Mouse (Mus musculus): Measurements from ENCODE around the gene Irx1. TPM values are rescaled to one million over a fixed set of nuclear protein-coding genes. Genes with fewer than 3 reads are reported as not detected.

Gene Irx1
- polyA plus RNA-seq (2015; fragmentation: Nextera tagmentation; extraction: Ambion mirVana): 2.9 and 3.8 TPM in 2 replicates

- H3K36me3 ChIP-seq: no peaks in the 10 kb centered on the region
- peak within 1 kb of the TSS; percentile 74 for H3K27ac ChIP-seq (replicated peaks)
- peak within 1 kb of the TSS; percentile 70 for H3K4me2 ChIP-seq
- peak; percentile 61 for ATAC-seq (ENCODE audit: low read depth)
- WGBS: under 1% methylated on average over 95 of the region's 100 CpGs
- peaks cover 97% of the 10 kb centered on the region for H3K27me3 ChIP-seq
- peaks cover 66% of the 10 kb centered on the region for H3K4me1 ChIP-seq (replicated peaks)
- no peaks in the 10 kb centered on the region for H3K9me3 ChIP-seq
- H3K4me3 ChIP-seq: peak within 1 kb of the TSS; percentile 52
- H3K9ac ChIP-seq: peak within 1 kb of the TSS; percentile 79
Observed at GRCm38 (mm10) chr13:71963356-71964351, at the start of gene Irx1. Irx1 (minus strand) TSS chr13:71963723.

- Histone ChIP-seq H3K9me3 (no peaks in the 10 kb centered on the region), H3K36me3 (no peaks in the 10 kb centered on the region), H3K4me3 (no peak overlapping the region), H3K27ac (replicated peaks) (no peak overlapping the region), H3K27me3 (peaks cover 71% of the 10 kb centered on the region), H3K9ac (no peak overlapping the region), H3K4me1 (replicated peaks) (no peaks in the 10 kb centered on the region), H3K4me2 (no peak overlapping the region)
- ATAC-seq (ENCODE audit: low read depth): no peak
- 76% methylated on average over 5 of the region's 5 CpGs for WGBS
Observed at GRCm38 (mm10) chr13:71979932-71980655, 16.6 kb upstream of the Irx1 start.

DNA sequence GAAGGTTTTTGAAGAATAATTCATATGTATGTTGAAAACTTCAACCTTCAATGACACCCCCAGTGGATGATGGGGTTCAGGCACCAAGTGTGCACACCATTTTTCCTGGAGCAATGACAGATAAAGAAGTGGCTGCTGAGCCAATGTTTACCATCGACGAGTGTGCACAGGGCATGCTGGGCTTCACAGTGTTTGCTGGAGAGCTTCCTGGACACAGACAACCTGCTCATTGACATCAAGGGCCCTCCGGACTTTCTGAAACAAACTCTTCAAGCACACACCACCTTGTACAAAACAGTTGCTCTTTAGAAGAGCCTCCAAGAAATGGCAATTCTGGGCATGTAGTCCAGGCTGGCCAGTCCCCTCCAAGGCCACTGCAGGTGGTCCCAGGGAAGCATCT is 12.2 kb upstream of the Irx1 start:
- Histone ChIP-seq H3K9me3 (no peaks in the 10 kb centered on the region), H3K4me1 (replicated peaks) (no peaks in the 10 kb centered on the region), H3K4me3 (no peak overlapping the region), H3K9ac (no peak overlapping the region), H3K27ac (replicated peaks) (no peak overlapping the region), H3K27me3 (peaks cover 74% of the 10 kb centered on the region), H3K4me2 (no peak overlapping the region), H3K36me3 (no peaks in the 10 kb centered on the region)
- no peak for ATAC-seq (ENCODE audit: low read depth)
- 89% methylated on average over 3 of the region's 3 CpGs for WGBS

DNA sequence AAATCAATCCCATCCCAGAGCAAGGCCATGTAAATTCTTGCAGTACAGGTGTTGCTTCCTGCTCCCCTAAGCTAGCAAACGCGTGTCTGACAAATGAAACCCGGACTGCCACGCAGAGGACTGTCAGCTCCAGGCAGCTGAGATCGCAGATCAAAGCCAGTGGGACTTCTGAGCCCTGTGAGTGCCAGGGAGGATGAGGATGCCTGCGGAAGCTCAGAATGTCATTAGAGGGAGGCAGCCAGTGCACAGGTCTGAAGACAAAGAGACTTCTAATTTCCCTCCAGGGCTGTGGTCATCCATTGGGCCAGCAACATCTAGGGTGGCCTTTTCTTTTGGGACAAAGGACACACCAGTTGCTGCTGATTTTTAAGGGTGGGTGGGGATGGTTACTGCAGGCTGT is 4.8 kb upstream of the Irx1 start:
- Histone ChIP-seq H3K4me2 (peak overlapping the region; percentile 31), H3K4me3 (no peak overlapping the region), H3K27ac (replicated peaks) (no peak overlapping the region), H3K4me1 (replicated peaks) (peaks cover 28% of the 10 kb centered on the region), H3K9me3 (no peaks in the 10 kb centered on the region), H3K36me3 (no peaks in the 10 kb centered on the region), H3K9ac (peak overlapping the region; percentile 22; the same call in 1 of the 2 replicates), H3K27me3 (peaks cover 97% of the 10 kb centered on the region)
- WGBS: under 1% methylated on average over 6 of the region's 6 CpGs
- ATAC-seq (ENCODE audit: low read depth): no peak

DNA sequence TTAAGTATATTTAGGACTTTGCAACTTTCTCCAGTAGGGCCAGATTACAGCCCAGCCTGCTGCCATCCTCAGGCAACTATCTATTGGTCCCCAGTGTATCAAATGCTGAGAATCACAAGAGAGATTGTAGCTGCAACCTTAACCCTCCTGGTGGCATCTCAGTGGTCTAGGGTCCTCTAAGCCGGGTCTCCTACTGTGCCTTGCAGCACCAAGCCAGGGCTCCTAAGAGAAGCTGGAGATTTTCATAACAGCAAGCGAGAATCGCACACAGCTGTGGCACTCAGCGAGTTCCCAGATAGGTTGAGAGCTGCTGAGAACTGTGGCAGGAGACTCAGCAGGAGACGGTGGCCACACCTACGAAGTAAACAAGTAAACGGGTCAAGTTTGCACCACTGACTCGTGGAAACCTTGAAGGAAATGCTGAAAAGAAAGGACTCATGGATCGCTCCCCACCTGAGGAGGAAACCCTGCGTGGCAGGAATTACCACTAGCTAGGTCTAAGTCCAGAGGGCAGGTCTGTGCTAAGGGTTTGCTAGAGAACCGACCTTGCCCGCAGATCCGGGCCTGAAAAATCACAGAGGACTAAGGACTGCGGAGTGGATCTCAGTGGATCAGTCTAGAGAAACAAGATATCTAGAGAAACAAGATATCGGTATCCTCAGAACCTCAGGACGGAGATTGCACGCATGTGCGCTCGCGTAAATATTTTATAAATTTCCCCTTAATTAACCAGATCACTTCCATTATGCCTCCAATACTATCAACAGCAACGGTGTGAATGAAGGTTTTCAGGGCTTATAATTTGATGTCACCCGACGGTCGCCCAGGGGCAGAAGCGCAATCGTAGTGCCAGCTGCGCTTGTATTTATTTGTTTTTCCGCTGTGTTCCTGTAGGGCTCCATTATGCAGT is 4.1 kb upstream of the Irx1 start:
- H3K9ac ChIP-seq: no peak overlapping the region
- H3K4me1 ChIP-seq (replicated peaks): peaks cover 35% of the 10 kb centered on the region
- H3K27ac ChIP-seq (replicated peaks): no peak overlapping the region
- WGBS: 2% methylated on average over 28 of the region's 28 CpGs
- no peak for ATAC-seq (ENCODE audit: low read depth)
- H3K4me2 ChIP-seq: peak overlapping the region; percentile 31
- H3K36me3 ChIP-seq: no peaks in the 10 kb centered on the region
- H3K9me3 ChIP-seq: no peaks in the 10 kb centered on the region
- H3K27me3 ChIP-seq: peaks cover 97% of the 10 kb centered on the region
- no peak overlapping the region for H3K4me3 ChIP-seq

- no peak for ATAC-seq (ENCODE audit: low read depth)
- 29% methylated on average over 2 of the region's 2 CpGs for WGBS
Observed at GRCm38 (mm10) chr13:71966631-71967030, 3.1 kb upstream of the Irx1 start.

GRCm38 (mm10) chr13:71964366-71964765 is 843 bp upstream of the Irx1 start:
- ATAC-seq (ENCODE audit: low read depth): no peak
- Histone ChIP-seq H3K4me1 (replicated peaks) (peaks cover 59% of the 10 kb centered on the region), H3K27ac (replicated peaks) (no peak overlapping the region), H3K9ac (no peak overlapping the region), H3K27me3 (peaks cover 97% of the 10 kb centered on the region), H3K4me2 (peak overlapping the region; percentile 70), H3K4me3 (peak overlapping the region; percentile 52), H3K36me3 (no peaks in the 10 kb centered on the region), H3K9me3 (no peaks in the 10 kb centered on the region)
- WGBS: 4% methylated on average over 13 of the region's 13 CpGs

More at GRCm38 (mm10) chr13:71966631-71967030, 3.1 kb upstream of the Irx1 start:
- H3K9me3 ChIP-seq: no peaks in the 10 kb centered on the region
- H3K4me3 ChIP-seq: no peak overlapping the region
- H3K9ac ChIP-seq: no peak overlapping the region
- no peaks in the 10 kb centered on the region for H3K36me3 ChIP-seq
- no peak overlapping the region for H3K27ac ChIP-seq (replicated peaks)
- H3K27me3 ChIP-seq: peaks cover 97% of the 10 kb centered on the region
- H3K4me2 ChIP-seq: no peak overlapping the region
- H3K4me1 ChIP-seq (replicated peaks): peaks cover 43% of the 10 kb centered on the region

DNA sequence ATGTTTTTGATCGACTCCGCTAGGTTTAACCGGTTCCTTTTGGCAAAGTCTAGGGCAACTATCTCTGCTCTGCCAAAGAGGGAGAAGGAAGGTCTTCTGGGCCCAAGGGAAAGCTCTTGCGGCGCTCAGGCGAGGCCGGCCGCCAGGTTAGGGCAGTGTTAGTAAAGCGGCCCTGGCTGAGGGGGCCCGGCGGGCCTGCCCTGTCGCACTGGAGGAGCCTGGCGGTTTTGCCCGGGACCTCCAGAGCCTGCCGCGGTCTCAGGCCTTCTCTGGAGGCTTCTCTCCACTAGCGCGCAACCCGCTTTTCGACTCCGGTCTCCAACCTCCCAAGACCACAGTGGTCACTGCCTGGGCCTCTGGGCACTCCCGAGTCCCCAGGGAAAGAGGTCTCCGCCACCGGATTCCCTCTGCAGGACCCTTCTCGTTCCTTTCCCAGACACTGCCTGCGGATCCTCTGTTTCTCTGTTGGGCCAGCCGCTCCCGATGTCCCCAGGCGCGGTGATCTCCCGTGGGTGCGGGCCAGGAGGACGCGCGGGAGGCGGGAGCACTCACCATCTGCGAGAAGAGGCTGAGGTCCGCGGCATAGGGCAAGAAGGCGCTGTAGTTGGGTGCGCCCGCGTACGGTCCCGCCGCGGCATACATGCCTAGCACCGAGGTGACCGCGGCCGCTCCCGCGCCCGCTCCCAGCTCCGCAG is 715 bp downstream of the Irx1 start:
- peak; percentile 52 for ATAC-seq (ENCODE audit: low read depth)
- H3K36me3 ChIP-seq: no peaks in the 10 kb centered on the region
- under 1% methylated on average over 55 of the region's 55 CpGs for WGBS
- H3K27ac ChIP-seq (replicated peaks): peak overlapping the region; percentile 74
- H3K4me3 ChIP-seq: peak overlapping the region; percentile 52
- H3K4me2 ChIP-seq: peak overlapping the region; percentile 70
- H3K4me1 ChIP-seq (replicated peaks): peaks cover 65% of the 10 kb centered on the region
- H3K27me3 ChIP-seq: peaks cover 94% of the 10 kb centered on the region
- H3K9ac ChIP-seq: peak overlapping the region; percentile 79
- no peaks in the 10 kb centered on the region for H3K9me3 ChIP-seq

DNA sequence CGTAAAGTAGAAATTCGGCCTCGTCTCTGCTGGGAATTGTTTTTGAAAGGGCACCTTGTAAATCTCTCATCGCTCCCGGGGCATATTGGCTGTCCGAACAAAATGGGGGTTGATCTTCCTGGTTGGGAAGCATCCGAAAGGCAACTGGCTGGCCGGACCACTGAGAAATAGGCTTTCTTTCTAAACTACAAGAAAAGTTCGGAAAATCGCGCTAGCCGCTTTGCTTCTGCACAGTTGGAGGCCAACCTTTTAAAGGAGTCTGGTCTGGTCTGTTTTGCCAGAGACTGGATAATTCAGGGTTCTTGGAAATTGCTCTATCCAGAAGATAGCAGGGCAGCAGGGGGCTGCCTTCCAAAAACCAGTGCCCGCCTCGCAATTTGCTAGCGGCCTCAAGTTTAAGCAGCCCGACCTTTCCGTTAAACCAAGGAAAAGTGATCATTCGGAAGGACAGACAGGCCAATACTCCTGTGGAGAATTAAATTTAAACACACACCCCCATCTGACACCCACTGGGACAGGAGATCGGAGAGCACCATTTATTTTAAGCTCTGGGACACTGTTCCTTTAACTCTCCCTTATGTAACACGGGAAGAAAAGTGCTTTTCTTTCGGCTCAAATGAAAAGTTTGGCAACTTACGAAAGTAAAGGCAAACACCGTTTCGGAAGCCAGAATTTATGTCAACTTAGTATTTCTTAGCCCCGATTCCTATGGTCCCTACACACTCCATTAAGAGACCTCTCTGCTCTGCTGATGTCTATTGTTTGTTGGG is 1.4 kb downstream of the Irx1 start:
- Histone ChIP-seq H3K27me3 (peaks cover 94% of the 10 kb centered on the region), H3K4me3 (peak overlapping the region; percentile 52), H3K4me1 (replicated peaks) (peaks cover 65% of the 10 kb centered on the region), H3K27ac (replicated peaks) (peak overlapping the region; percentile 74; the same call in 1 of the 2 replicates), H3K4me2 (peak overlapping the region; percentile 70), H3K36me3 (no peaks in the 10 kb centered on the region), H3K9ac (peak overlapping the region; percentile 79), H3K9me3 (no peaks in the 10 kb centered on the region)
- WGBS: under 1% methylated on average over 25 of the region's 25 CpGs
- ATAC-seq (ENCODE audit: low read depth): no peak

GRCm38 (mm10) chr13:71960846-71961735 is 2.4 kb downstream of the Irx1 start:
- Histone ChIP-seq H3K4me1 (replicated peaks) (peaks cover 64% of the 10 kb centered on the region), H3K36me3 (no peaks in the 10 kb centered on the region), H3K4me3 (peak overlapping the region; percentile 52), H3K9ac (0 out of 2 replicates have a peak overlapping the region, but pooled peaks have one; percentile 61), H3K9me3 (no peaks in the 10 kb centered on the region), H3K27ac (replicated peaks) (no peak overlapping the region; the same call in 1 of the 2 replicates), H3K4me2 (peak overlapping the region; percentile 70), H3K27me3 (peaks cover 94% of the 10 kb centered on the region)
- no peak for ATAC-seq (ENCODE audit: low read depth)
- 12% methylated on average over 9 of the region's 9 CpGs for WGBS
